Mouse (Mus musculus) C2C12 (cell line): ENCODE results near the gene Oasl2. TPM values are rescaled to one million over a fixed set of nuclear protein-coding genes. Genes with fewer than 3 reads are reported as not detected.

Experiments
- H3K27me3 ChIP-seq: one replicate; pipeline ENCODE4 v1.6.1; 2011; ENCODE audit not compliant: control insufficient read depth, insufficient read depth, insufficient read length
- H3K36me3 ChIP-seq: one replicate; pipeline ENCODE4 v1.6.1; 2011; ENCODE audit not compliant: control insufficient read depth, insufficient read depth
- H3K4me3 ChIP-seq: one replicate; pipeline ENCODE4 v1.5.1; 2011; ENCODE audit warnings: mild to moderate bottlenecking, control low read depth; ENCODE audit not compliant: poor library complexity, insufficient read depth, severe bottlenecking
- H3K79me2 ChIP-seq: one replicate; pipeline ENCODE4 v1.6.1; 2011; ENCODE audit not compliant: control insufficient read depth, insufficient read depth
- H3K79me3 ChIP-seq: one replicate; pipeline ENCODE4 v1.6.1; 2011; ENCODE audit warnings: low read depth, control low read depth
- H3ac ChIP-seq: one replicate; pipeline ENCODE3; 2011; ENCODE audit warnings: low read depth; ENCODE audit not compliant: control insufficient read depth, insufficient read length
- CEBPB ChIP-seq: IDR thresholded peaks from one replicate; pipeline ENCODE4 v1.6.1; 2011; ENCODE audit warnings: low read depth, mild to moderate bottlenecking, control low read depth, moderate library complexity
- CTCF ChIP-seq: IDR thresholded peaks from one replicate; pipeline ENCODE4 v1.5.1; 2011; ENCODE audit not compliant: control insufficient read depth, insufficient read depth, insufficient read length
- FOSL1 ChIP-seq: IDR thresholded peaks from one replicate; pipeline ENCODE4 v1.8.0; 2011; ENCODE audit warnings: mild to moderate bottlenecking, low read length; ENCODE audit not compliant: poor library complexity, insufficient read depth, severe bottlenecking
- MAX ChIP-seq: IDR thresholded peaks from one replicate; pipeline ENCODE4 v1.6.1; 2011; ENCODE audit warnings: mild to moderate bottlenecking, control low read depth
- MYOD1 ChIP-seq: IDR thresholded peaks from one replicate; pipeline ENCODE4 v1.6.1; 2011; ENCODE audit warnings: low read depth; ENCODE audit not compliant: control insufficient read depth, insufficient read length
- MYOG ChIP-seq: IDR thresholded peaks from one replicate; pipeline ENCODE4 v1.6.1; 2011; ENCODE audit not compliant: control insufficient read depth, insufficient read length; ENCODE audit errors: extremely low read depth
- USF1 ChIP-seq: IDR thresholded peaks from one replicate; pipeline ENCODE4 v1.6.1; 2011; ENCODE audit warnings: low read depth, mild to moderate bottlenecking, control low read depth, moderate library complexity
- microRNA-seq: library from miRNA; unstranded; fragments of <30 nt; microRNA quantifications from one replicate; pipeline ENCODE4, GENCODE M21; 2019; ENCODE audit warnings: borderline microRNAs expressed
- polyA plus RNA-seq: library from polyadenylated mRNA; unstranded; fragments of >200 nt; fragmentation: generic; extraction: Trizol; gene quantifications from one replicate; pipeline ENCODE4 v1.2.1, GENCODE M21; 2012; ENCODE audit warnings: missing spikeins

The Oasl2 gene
- polyA plus RNA-seq, 1 experiment, result 0.40 TPM

DNA sequence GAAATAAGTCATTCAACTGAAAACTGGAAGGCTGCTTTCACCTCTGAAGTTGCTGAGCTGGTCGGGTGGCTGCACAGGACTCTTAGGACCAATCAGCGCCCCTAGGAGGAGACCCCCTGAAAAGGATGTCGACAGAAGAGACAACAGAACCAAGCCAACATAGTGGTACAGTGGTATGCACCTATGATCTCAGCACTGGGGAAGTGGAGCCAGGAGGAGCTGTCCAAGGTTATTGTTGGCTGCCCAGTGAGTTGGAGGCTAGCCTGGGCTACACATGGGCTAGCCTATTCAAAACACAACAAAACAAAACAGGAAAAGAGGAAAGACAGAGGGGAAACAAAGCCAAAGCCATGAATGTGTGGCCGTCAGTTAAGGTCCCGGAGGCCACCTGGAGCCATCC, 61.3 kb downstream of the Oasl2 start:
- peaks cover 2% of the 10 kb centered on the region for H3K27me3 ChIP-seq
- no peak overlapping the region for H3K4me3 ChIP-seq
- no peaks in the 10 kb centered on the region for H3K36me3 ChIP-seq
- no peaks in the 10 kb centered on the region for H3K79me2 ChIP-seq
- H3ac ChIP-seq, result no peak overlapping the region
- H3K79me3 ChIP-seq, result no peaks in the 10 kb centered on the region
- TF ChIP-seq MAX (no peak), FOSL1 (no peak), MYOD1 (no peak), USF1 (no peak), CEBPB (no peak), CTCF (no peak), MYOG (no peak)

Small RNA genes within 50 kb of the gene (microRNA-seq; reads per million reads assigned to microRNA genes)
- 10.4 reads per million, percentile 60 among the genes with 10 or more reads in this experiment for gene Mir6240

Other genes starting within 250 kb of the Oasl2 start
- 0.55 TPM for gene Trpv4, start 238.5 kb upstream of the Oasl2 start, polyA plus RNA-seq
- gene Gltp, start 206.0 kb upstream of the Oasl2 start, polyA plus RNA-seq, result 53.8 TPM
- gene Tchp, start 189.2 kb upstream of the Oasl2 start, polyA plus RNA-seq, result 5.8 TPM
- 55.2 TPM for gene Ankrd13a, start 122.3 kb upstream of the Oasl2 start, polyA plus RNA-seq
- gene Git2, start 121.4 kb upstream of the Oasl2 start, polyA plus RNA-seq, result 19.5 TPM
- 34.7 TPM for gene 1500011B03Rik, start 73.5 kb upstream of the Oasl2 start, polyA plus RNA-seq
- gene 4930519G04Rik, start 43.3 kb upstream of the Oasl2 start, polyA plus RNA-seq, result not detected
- not detected for gene Gm9936, start 38.3 kb upstream of the Oasl2 start, polyA plus RNA-seq
- gene Oasl1, start 26.3 kb downstream of the Oasl2 start, polyA plus RNA-seq, result 0.07 TPM
- gene 2210016L21Rik, start 45.2 kb downstream of the Oasl2 start, polyA plus RNA-seq, result 20.6 TPM
- 0.04 TPM for gene Hnf1a, start 74.2 kb downstream of the Oasl2 start, polyA plus RNA-seq
- 24.5 TPM for gene Sppl3, start 114.2 kb downstream of the Oasl2 start, polyA plus RNA-seq
- 6.5 TPM for gene Gm10401, start 201.4 kb downstream of the Oasl2 start, polyA plus RNA-seq
- gene Acads, start 222.4 kb downstream of the Oasl2 start, polyA plus RNA-seq, result 56.9 TPM
- gene Unc119b, start 238.0 kb downstream of the Oasl2 start, polyA plus RNA-seq, result 39.0 TPM